Mouse (Mus musculus): Measurements from ENCODE around the gene Sorcs3.

DNA sequence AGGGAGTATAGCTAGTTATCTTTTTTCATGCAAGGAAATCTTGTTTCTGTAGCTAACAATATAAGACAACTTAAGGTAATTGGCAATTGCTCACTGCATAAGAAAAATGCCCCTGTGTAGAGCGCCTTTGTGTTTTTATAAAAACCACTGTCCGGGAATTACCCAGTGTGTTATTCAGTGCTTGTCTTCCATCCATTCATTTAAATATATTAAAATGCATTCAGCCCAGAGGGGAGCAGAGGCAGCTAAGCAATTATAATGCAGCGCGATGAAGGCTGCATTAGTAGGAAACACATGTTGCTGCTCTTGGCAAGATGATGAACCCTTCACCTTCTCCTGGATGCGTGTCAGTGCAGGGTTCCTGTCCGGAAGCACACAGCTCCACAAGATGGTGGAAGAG, 454.4 kb downstream of the Sorcs3 start:
- no peak for TF ChIP-seq POLR2A (IDR thresholded peaks at IDR 0.05; ENCODE audit: low read depth, low read length)
- TF ChIP-seq CTCF (conservative IDR thresholded peaks at IDR 0.05; ENCODE audit: insufficient read depth, insufficient read length, low read depth, low read length) = no peak
